Mouse (Mus musculus) c-Kit-positive CD71-negative TER-119-negative erythroid progenitor cells, embryonic 14.5 days (primary cell): ENCODE results near the gene Ssrp1.

Experiments
- DNase-seq: peaks from one replicate; pipeline ENCODE4 v3.0.0-alpha.2; 2013; ENCODE audit warnings: low read depth

The Ssrp1 gene

DNA sequence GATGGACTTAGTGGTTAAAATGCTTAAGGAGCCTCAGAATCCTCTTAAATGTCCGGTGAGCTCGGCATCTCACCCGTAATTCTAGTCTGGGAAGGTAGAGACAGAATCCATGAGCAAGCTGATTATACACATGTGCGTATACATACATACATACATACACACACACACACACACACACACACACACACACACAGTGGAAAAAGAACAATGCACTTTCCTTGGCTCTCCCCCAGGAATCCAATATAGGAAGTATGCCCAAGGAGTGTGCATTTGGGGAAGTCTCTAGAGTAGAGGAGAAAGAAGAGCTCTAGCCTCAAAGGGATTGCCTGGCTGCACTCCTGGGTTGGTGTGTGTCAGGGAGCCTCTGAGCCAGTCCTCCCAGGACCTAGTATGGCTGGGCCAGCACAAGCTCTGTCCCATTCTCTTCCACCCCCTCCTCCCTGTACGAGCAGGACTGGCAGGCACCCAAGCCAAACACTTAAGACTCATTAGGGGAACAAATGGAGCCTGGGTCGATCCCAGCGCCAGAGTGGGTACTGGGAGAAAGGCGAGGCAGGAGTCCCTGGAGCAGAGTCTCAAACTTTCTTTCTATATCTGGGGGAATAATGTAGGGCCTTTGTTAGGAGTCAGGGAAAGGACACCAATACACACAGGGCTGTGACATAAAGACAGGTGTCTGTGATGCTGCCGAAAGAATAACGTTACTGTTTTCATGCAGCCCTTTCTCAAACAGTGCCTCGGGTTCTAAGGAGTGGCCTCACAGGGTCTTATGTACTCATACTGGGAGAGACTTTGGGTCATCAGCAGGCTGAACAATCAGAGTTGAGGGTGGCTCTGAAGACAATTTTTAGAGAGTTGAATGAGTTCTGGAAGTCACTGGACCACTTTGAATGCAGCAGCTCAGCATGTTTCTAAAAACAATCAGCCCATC is 51.9 kb downstream of the Ssrp1 start:
- DNase-seq, result no peak

DNA sequence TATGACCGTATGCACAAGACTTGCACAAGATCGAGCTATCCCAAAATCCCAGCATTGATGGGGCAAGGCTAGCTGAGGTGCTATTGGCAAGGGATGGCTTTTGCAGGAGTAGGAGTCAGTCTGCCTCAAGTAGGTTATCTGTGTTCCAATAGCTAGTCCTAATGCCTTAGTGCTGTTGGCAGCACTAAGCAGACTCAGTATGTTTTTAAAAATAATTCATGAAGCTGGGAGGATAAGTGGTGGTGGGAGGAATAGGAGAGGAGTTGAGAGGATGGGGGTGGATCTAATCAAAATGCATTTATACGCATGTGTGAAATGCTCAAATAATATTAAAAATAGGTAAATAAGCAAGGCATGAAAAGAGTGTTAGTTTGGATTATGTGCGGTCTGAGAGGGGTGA is 54.3 kb downstream of the Ssrp1 start:
- DNase-seq, result no peak

- DNase-seq, result no peak
Observed at GRCm38 (mm10) chr2:85093376-85093775, 56.3 kb downstream of the Ssrp1 start.

- no peak for DNase-seq
Observed at GRCm38 (mm10) chr2:85095906-85096305, 58.9 kb downstream of the Ssrp1 start.
